Mouse (Mus musculus): ENCODE data around the gene Olfr951. TPM values are rescaled to one million over a fixed set of nuclear protein-coding genes. Genes with fewer than 3 reads are reported as not detected.

The Olfr951 gene
- not detected for total RNA-seq (2021)
- long read RNA-seq, experiment 1: 0 reads
- long read RNA-seq, experiment 2: 0 reads

DNA sequence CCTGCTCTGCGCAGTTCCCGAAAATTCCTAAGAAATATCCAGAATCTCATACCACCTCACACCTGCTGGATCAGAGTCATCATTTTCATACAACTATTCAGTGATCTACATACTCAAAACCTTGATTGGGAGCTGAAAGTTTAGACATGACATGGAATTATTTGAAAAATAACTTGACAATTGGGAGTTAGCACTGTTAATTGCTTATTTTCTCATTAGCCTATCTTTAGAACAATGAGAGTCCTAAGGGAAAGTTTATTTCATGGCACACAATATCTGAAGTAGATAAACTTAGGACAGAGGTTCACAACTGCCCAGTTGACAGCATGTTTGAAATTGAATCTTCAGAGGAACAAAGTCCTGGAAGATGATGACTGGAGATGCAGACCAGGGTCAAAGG lies at the start of gene Olfr951:
Olfr951 (plus strand) TSS at position 301 of the 400 bp plus-strand sequence.
- DNase-seq (ENCODE audit: low spot score in 2 of 2): no peak

- DNase-seq (ENCODE audit: low spot score in 2 of 2): no peak
Observed at GRCm38 (mm10) chr9:39427048-39427447, 39.8 kb downstream of the Olfr951 start, which contains the start of gene Olfr952. Gene Olfr952, minus strand, starts transcription at chr9:39427148.

Other genes with a start within 250 kb of the Olfr951 start
- not detected for gene Olfr943, start 221.1 kb upstream of the Olfr951 start, total RNA-seq (2021)
- gene Olfr944, start 185.5 kb upstream of the Olfr951 start, total RNA-seq (2021): not detected
- not detected for gene Olfr1537, start 137.4 kb upstream of the Olfr951 start, total RNA-seq (2021)
- gene Olfr945, start 110.6 kb upstream of the Olfr951 start, total RNA-seq (2021): not detected
- not detected for gene Olfr948, start 61.4 kb upstream of the Olfr951 start, total RNA-seq (2021)
- gene Olfr952, start 39.7 kb downstream of the Olfr951 start, total RNA-seq (2021): not detected
- not detected for gene Olfr954, start 69.3 kb downstream of the Olfr951 start, total RNA-seq (2021)
- not detected for gene Olfr955, start 84.5 kb downstream of the Olfr951 start, total RNA-seq (2021)
- gene Olfr44, start 106.6 kb downstream of the Olfr951 start, total RNA-seq (2021): not detected
- gene Olfr957, start 128.4 kb downstream of the Olfr951 start, total RNA-seq (2021): not detected
- not detected for gene Olfr958, start 166.6 kb downstream of the Olfr951 start, total RNA-seq (2021)
- not detected for gene Olfr959, start 188.2 kb downstream of the Olfr951 start, total RNA-seq (2021)
- 10 to 100 TPM; 38.8 to 48.6 TPM for gene AW551984, start 217.0 kb downstream of the Olfr951 start, total RNA-seq (2021)
- gene Olfr148, start 223.2 kb downstream of the Olfr951 start, total RNA-seq (2021): not detected
- gene Olfr960, start 234.0 kb downstream of the Olfr951 start, total RNA-seq (2021): not detected